Mouse (Mus musculus) heart, embryonic 13.5 days (tissue): Measurements from ENCODE around the gene Dhrs11. TPM values are rescaled to one million over a fixed set of nuclear protein-coding genes. Genes with fewer than 3 reads are reported as not detected.
A peak's percentile ranks its signal among the peaks of the same experiment; 100 is the strongest.

Experiments
- ATAC-seq: fragments of 200-750 bp; cut with Nextera tagmentation; 2 replicates; pipeline ENCODE4 v1.8.0; 2017; ENCODE audit warnings: moderate TSS enrichment; ENCODE audit not compliant: insufficient number of reproducible peaks, low FRiP score, low TSS enrichment; ENCODE audit errors: extremely low read depth
- H3K27ac ChIP-seq: fragments of 300-500 bp; sonication (generic); replicated peaks from 2 replicates; pipeline ENCODE4 v1.5.1; 2015; ENCODE audit warnings: moderate library complexity, mild to moderate bottlenecking, inconsistent platforms
- H3K27me3 ChIP-seq: fragments of 300-500 bp; sonication (generic); replicated peaks from 2 replicates; pipeline ENCODE4 v1.6.1; 2015; ENCODE audit warnings: mild to moderate bottlenecking, inconsistent platforms
- H3K36me3 ChIP-seq: fragments of 300-500 bp; sonication (generic); 2 replicates; pipeline ENCODE4 v1.6.1; 2015; ENCODE audit warnings: mild to moderate bottlenecking, inconsistent platforms
- H3K4me1 ChIP-seq: fragments of 300-500 bp; sonication (generic); 2 replicates; pipeline ENCODE4 v1.6.1; 2015; ENCODE audit warnings: inconsistent platforms
- H3K4me2 ChIP-seq: fragments of 300-500 bp; sonication (generic); 2 replicates; pipeline ENCODE4 v1.6.1; 2015; ENCODE audit warnings: inconsistent platforms, mild to moderate bottlenecking, moderate library complexity
- H3K4me3 ChIP-seq: fragments of 300-500 bp; sonication (generic); 2 replicates; pipeline ENCODE4 v1.5.1; 2015; ENCODE audit warnings: moderate library complexity, mild to moderate bottlenecking, inconsistent platforms
- H3K9ac ChIP-seq: fragments of 300-500 bp; sonication (generic); 2 replicates; pipeline ENCODE4 v1.6.1; 2015; ENCODE audit warnings: inconsistent platforms, mild to moderate bottlenecking, moderate library complexity
- H3K9me3 ChIP-seq: fragments of 300-500 bp; sonication (generic); 2 replicates; pipeline ENCODE4 v1.6.1; 2016; ENCODE audit warnings: inconsistent platforms
- WGBS: fragments of 180-500 bp; shearing (Covaris S2); methylation state at CpG from one replicate; pipeline ENCODE4 v1.1.7; 2015; ENCODE audit warnings: mixed read lengths; 5-methylcytosine and 5-hydroxymethylcytosine counted together
- polyA plus RNA-seq: library from polyadenylated mRNA; unstranded; fragments of >200 nt; fragmentation: Nextera tagmentation; extraction: Ambion mirVana; gene quantifications from 2 replicates; pipeline ENCODE4 v1.2.1, GENCODE M21; 2015

Gene Dhrs11
- polyA plus RNA-seq, 1 experiment from 2014 or later: 31.6 TPM

GRCm38 (mm10) chr11:84790383-84790782, 38.4 kb downstream of the Dhrs11 start:
- no peak overlapping the region for H3K4me2 ChIP-seq
- H3K27ac ChIP-seq: no peak overlapping the region
- H3K4me1 ChIP-seq: no peaks in the 10 kb centered on the region
- no peak overlapping the region for H3K9ac ChIP-seq
- 59% methylated on average over 6 of the region's 6 CpGs for WGBS
- no peak overlapping the region for H3K4me3 ChIP-seq
- peaks cover 24% of the 10 kb centered on the region; the same call in 1 of the 2 replicates for H3K27me3 ChIP-seq
- H3K36me3 ChIP-seq: no peaks in the 10 kb centered on the region
- ATAC-seq: no peak
- H3K9me3 ChIP-seq: no peaks in the 10 kb centered on the region

- no peak overlapping the region for H3K4me3 ChIP-seq
- no peaks in the 10 kb centered on the region for H3K9me3 ChIP-seq
- WGBS: 6% methylated on average over 19 of the region's 19 CpGs
- no peak overlapping the region for H3K27ac ChIP-seq
- H3K9ac ChIP-seq: no peak overlapping the region
- peaks cover 69% of the 10 kb centered on the region for H3K27me3 ChIP-seq
- H3K4me2 ChIP-seq: peak overlapping the region; percentile 24
- ATAC-seq: no peak
- peaks cover 9% of the 10 kb centered on the region for H3K4me1 ChIP-seq
- H3K36me3 ChIP-seq: no peaks in the 10 kb centered on the region
Measured at GRCm38 (mm10) chr11:84780143-84780870, 48.5 kb downstream of the Dhrs11 start.

- Histone ChIP-seq H3K9ac (peak overlapping the region; percentile 24; the same call in 1 of the 2 replicates), H3K4me1 (peaks cover 10% of the 10 kb centered on the region), H3K27me3 (peaks cover 43% of the 10 kb centered on the region), H3K36me3 (no peaks in the 10 kb centered on the region), H3K4me3 (no peak overlapping the region), H3K4me2 (no peak overlapping the region), H3K9me3 (no peaks in the 10 kb centered on the region), H3K27ac (no peak overlapping the region)
- no peak for ATAC-seq
- WGBS: 5% methylated on average over 4 of the region's 4 CpGs
Measured at GRCm38 (mm10) chr11:84775560-84775959, 53.2 kb downstream of the Dhrs11 start.

- Histone ChIP-seq H3K27ac (no peak overlapping the region), H3K36me3 (no peaks in the 10 kb centered on the region), H3K4me3 (no peak overlapping the region), H3K9ac (no peak overlapping the region), H3K4me2 (no peak overlapping the region), H3K4me1 (peaks cover 10% of the 10 kb centered on the region), H3K27me3 (peaks cover 38% of the 10 kb centered on the region), H3K9me3 (no peaks in the 10 kb centered on the region)
- no peak for ATAC-seq
- 63% methylated on average over 13 of the region's 13 CpGs for WGBS
Measured at GRCm38 (mm10) chr11:84774870-84775514, 53.8 kb downstream of the Dhrs11 start.

Other genes starting within 250 kb of the Dhrs11 start
- 16.3 and 17.8 TPM in 2 replicates for gene Mrm1, start 9.5 kb downstream of the Dhrs11 start, polyA plus RNA-seq
- gene Ggnbp2, start 41.8 kb upstream of the Dhrs11 start, polyA plus RNA-seq: 41.7 and 49.8 TPM in 2 replicates
- gene Myo19, start 51.2 kb upstream of the Dhrs11 start, polyA plus RNA-seq: 5.7 TPM in 2 replicates
- 2.9 and 3.1 TPM in 2 replicates for gene Pigw, start 51.3 kb upstream of the Dhrs11 start, polyA plus RNA-seq
- gene Znhit3, start 87.4 kb upstream of the Dhrs11 start, polyA plus RNA-seq: 38.6 and 46.0 TPM in 2 replicates
- 2.5 and 3.0 TPM in 2 replicates for gene Car4, start 128.8 kb upstream of the Dhrs11 start, polyA plus RNA-seq